Mouse (Mus musculus) erythroid progenitor cell, adult 5-6 weeks (primary cell): ENCODE data around the gene Hist1h4m. TPM values are rescaled to one million over a fixed set of nuclear protein-coding genes. Genes with fewer than 3 reads are reported as not detected.

Experiments used
- total RNA-seq, 2 experiments: library from RNA; stranded (forward) in 1 of 2; stranded (reverse) in 1 of 2; fragments of 150-400 nt in 1 of 2; fragments of 186-747, 209-891 nt in 1 of 2; gene quantifications; 2 replicates each; pipeline versions ENCODE4 v1.2.3 to v1.2.4; 2015 to 2017; ENCODE audit warnings: low replicate concordance in 2 of 2

The Hist1h4m gene
- total RNA-seq, 2 experiments from 2014 or later = 328 to 4,244 TPM

Other genes starting within 250 kb of the Hist1h4m start
Only the 30 nearest of the 31 such genes appear.
- not detected in 2 replicates for gene Olfr1364, start 230.0 kb upstream of the Hist1h4m start, total RNA-seq (2015; ENCODE audit: low replicate concordance)
- gene Olfr1364, start 230.0 kb upstream of the Hist1h4m start, total RNA-seq (2017; ENCODE audit: low replicate concordance) = not detected in 2 replicates
- gene Olfr1362, start 197.7 kb upstream of the Hist1h4m start, total RNA-seq (2015; ENCODE audit: low replicate concordance) = not detected in 2 replicates
- not detected in 2 replicates for gene Olfr1362, start 197.7 kb upstream of the Hist1h4m start, total RNA-seq (2017; ENCODE audit: low replicate concordance)
- not detected in 2 replicates for gene Olfr11, start 169.2 kb upstream of the Hist1h4m start, total RNA-seq (2015; ENCODE audit: low replicate concordance)
- not detected in 2 replicates for gene Olfr11, start 169.2 kb upstream of the Hist1h4m start, total RNA-seq (2017; ENCODE audit: low replicate concordance)
- gene Olfr1361, start 148.4 kb upstream of the Hist1h4m start, total RNA-seq (2015; ENCODE audit: low replicate concordance) = not detected in 2 replicates
- not detected in 2 replicates for gene Olfr1361, start 148.4 kb upstream of the Hist1h4m start, total RNA-seq (2017; ENCODE audit: low replicate concordance)
- not detected in 2 replicates for gene Olfr1360, start 134.3 kb upstream of the Hist1h4m start, total RNA-seq (2015; ENCODE audit: low replicate concordance)
- not detected in 2 replicates for gene Olfr1360, start 134.3 kb upstream of the Hist1h4m start, total RNA-seq (2017; ENCODE audit: low replicate concordance)
- not detected in 2 replicates for gene Olfr1359, start 113.6 kb upstream of the Hist1h4m start, total RNA-seq (2015; ENCODE audit: low replicate concordance)
- gene Olfr1359, start 113.6 kb upstream of the Hist1h4m start, total RNA-seq (2017; ENCODE audit: low replicate concordance) = not detected in 2 replicates
- 989 and 1,130 TPM in 2 replicates for gene Hist1h2bl, start 95.6 kb upstream of the Hist1h4m start, total RNA-seq (2015; ENCODE audit: low replicate concordance)
- 1,595 and 2,060 TPM in 2 replicates for gene Hist1h2bl, start 95.6 kb upstream of the Hist1h4m start, total RNA-seq (2017; ENCODE audit: low replicate concordance)
- 22.6 and 24.1 TPM in 2 replicates for gene Hist1h2ai, start 95.3 kb upstream of the Hist1h4m start, total RNA-seq (2015; ENCODE audit: low replicate concordance)
- 2,450 and 5,888 TPM in 2 replicates for gene Hist1h2ai, start 95.3 kb upstream of the Hist1h4m start, total RNA-seq (2017; ENCODE audit: low replicate concordance)
- 64.9 and 143 TPM in 2 replicates for gene Hist1h3h, start 94.1 kb upstream of the Hist1h4m start, total RNA-seq (2015; ENCODE audit: low replicate concordance)
- 379 and 793 TPM in 2 replicates for gene Hist1h3h, start 94.1 kb upstream of the Hist1h4m start, total RNA-seq (2017; ENCODE audit: low replicate concordance)
- gene Hist1h2bm, start 89.7 kb upstream of the Hist1h4m start, total RNA-seq (2015; ENCODE audit: low replicate concordance) = 396 and 580 TPM in 2 replicates
- gene Hist1h2bm, start 89.7 kb upstream of the Hist1h4m start, total RNA-seq (2017; ENCODE audit: low replicate concordance) = 1,330 and 1,438 TPM in 2 replicates
- 12.6 and 18.4 TPM in 2 replicates for gene Hist1h4j, start 76.7 kb upstream of the Hist1h4m start, total RNA-seq (2015; ENCODE audit: low replicate concordance)
- 900 and 1,530 TPM in 2 replicates for gene Hist1h4j, start 76.7 kb upstream of the Hist1h4m start, total RNA-seq (2017; ENCODE audit: low replicate concordance)
- gene Hist1h4k, start 61.2 kb upstream of the Hist1h4m start, total RNA-seq (2015; ENCODE audit: low replicate concordance) = 298 and 381 TPM in 2 replicates
- 3,827 and 6,951 TPM in 2 replicates for gene Hist1h4k, start 61.2 kb upstream of the Hist1h4m start, total RNA-seq (2017; ENCODE audit: low replicate concordance)
- gene Hist1h2ak, start 57.9 kb upstream of the Hist1h4m start, total RNA-seq (2015; ENCODE audit: low replicate concordance) = 480 and 792 TPM in 2 replicates
- gene Hist1h2ak, start 57.9 kb upstream of the Hist1h4m start, total RNA-seq (2017; ENCODE audit: low replicate concordance) = 4,887 and 6,345 TPM in 2 replicates
- gene Hist1h2bn, start 57.6 kb upstream of the Hist1h4m start, total RNA-seq (2015; ENCODE audit: low replicate concordance) = 1,688 and 1,944 TPM in 2 replicates
- gene Hist1h2bn, start 57.6 kb upstream of the Hist1h4m start, total RNA-seq (2017; ENCODE audit: low replicate concordance) = 6,530 and 7,011 TPM in 2 replicates
- 1,815 and 1,971 TPM in 2 replicates for gene Hist1h1b, start 31.1 kb upstream of the Hist1h4m start, total RNA-seq (2015; ENCODE audit: low replicate concordance)
- gene Hist1h1b, start 31.1 kb upstream of the Hist1h4m start, total RNA-seq (2017; ENCODE audit: low replicate concordance) = 4,746 and 7,405 TPM in 2 replicates
- gene Hist1h3i, start 28.4 kb upstream of the Hist1h4m start, total RNA-seq (2015; ENCODE audit: low replicate concordance) = 807 and 971 TPM in 2 replicates
- 793 and 862 TPM in 2 replicates for gene Hist1h3i, start 28.4 kb upstream of the Hist1h4m start, total RNA-seq (2017; ENCODE audit: low replicate concordance)
- 9.4 and 13.4 TPM in 2 replicates for gene Hist1h2an, start 24.5 kb upstream of the Hist1h4m start, total RNA-seq (2015; ENCODE audit: low replicate concordance)
- gene Hist1h2an, start 24.5 kb upstream of the Hist1h4m start, total RNA-seq (2017; ENCODE audit: low replicate concordance) = 1,681 and 2,099 TPM in 2 replicates
- gene Hist1h2bp, start 24.3 kb upstream of the Hist1h4m start, total RNA-seq (2015; ENCODE audit: low replicate concordance) = 31.0 and 96.0 TPM in 2 replicates
- gene Hist1h2bp, start 24.3 kb upstream of the Hist1h4m start, total RNA-seq (2017; ENCODE audit: low replicate concordance) = 241 and 315 TPM in 2 replicates
- 607 and 1,040 TPM in 2 replicates for gene Hist1h2bq, start 1.5 kb upstream of the Hist1h4m start, total RNA-seq (2015; ENCODE audit: low replicate concordance)
- 124 and 1,223 TPM in 2 replicates for gene Hist1h2bq, start 1.5 kb upstream of the Hist1h4m start, total RNA-seq (2017; ENCODE audit: low replicate concordance)
- gene Hist1h2ao, start 1.3 kb upstream of the Hist1h4m start, total RNA-seq (2015; ENCODE audit: low replicate concordance) = 587 and 743 TPM in 2 replicates
- 2,181 TPM in 1 of 2 replicates, not detected in the other for gene Hist1h2ao, start 1.3 kb upstream of the Hist1h4m start, total RNA-seq (2017; ENCODE audit: low replicate concordance)
- 169 and 258 TPM in 2 replicates for gene Hist1h4n, start 20.4 kb downstream of the Hist1h4m start, total RNA-seq (2015; ENCODE audit: low replicate concordance)
- gene Hist1h4n, start 20.4 kb downstream of the Hist1h4m start, total RNA-seq (2017; ENCODE audit: low replicate concordance) = 2,740 and 4,790 TPM in 2 replicates
- gene Hist1h2ap, start 21.8 kb downstream of the Hist1h4m start, total RNA-seq (2015; ENCODE audit: low replicate concordance) = 209 and 329 TPM in 2 replicates
- 6,300 and 16,342 TPM in 2 replicates for gene Hist1h2ap, start 21.8 kb downstream of the Hist1h4m start, total RNA-seq (2017; ENCODE audit: low replicate concordance)
- 696 and 939 TPM in 2 replicates for gene Hist1h2br, start 22.0 kb downstream of the Hist1h4m start, total RNA-seq (2015; ENCODE audit: low replicate concordance)
- 393 and 1,610 TPM in 2 replicates for gene Hist1h2br, start 22.0 kb downstream of the Hist1h4m start, total RNA-seq (2017; ENCODE audit: low replicate concordance)
- gene Zfp184, start 133.3 kb downstream of the Hist1h4m start, total RNA-seq (2015; ENCODE audit: low replicate concordance) = not detected in 2 replicates
- gene Zfp184, start 133.3 kb downstream of the Hist1h4m start, total RNA-seq (2017; ENCODE audit: low replicate concordance) = 1.3 TPM in 1 of 2 replicates, not detected in the other
- not detected in 2 replicates for gene Pom121l2, start 169.4 kb downstream of the Hist1h4m start, total RNA-seq (2015; ENCODE audit: low replicate concordance)
- not detected in 2 replicates for gene Pom121l2, start 169.4 kb downstream of the Hist1h4m start, total RNA-seq (2017; ENCODE audit: low replicate concordance)
- gene Prss16, start 198.0 kb downstream of the Hist1h4m start, total RNA-seq (2015; ENCODE audit: low replicate concordance) = 4.0 TPM in 1 of 2 replicates, not detected in the other
- gene Prss16, start 198.0 kb downstream of the Hist1h4m start, total RNA-seq (2017; ENCODE audit: low replicate concordance) = not detected in 2 replicates
- gene Hist1h2ah, start 223.8 kb downstream of the Hist1h4m start, total RNA-seq (2015; ENCODE audit: low replicate concordance) = 4.6 TPM in 1 of 2 replicates, not detected in the other
- 2,615 and 4,600 TPM in 2 replicates for gene Hist1h2ah, start 223.8 kb downstream of the Hist1h4m start, total RNA-seq (2017; ENCODE audit: low replicate concordance)
- 206 and 707 TPM in 2 replicates for gene Hist1h2bk, start 224.1 kb downstream of the Hist1h4m start, total RNA-seq (2015; ENCODE audit: low replicate concordance)
- 2,593 and 2,906 TPM in 2 replicates for gene Hist1h2bk, start 224.1 kb downstream of the Hist1h4m start, total RNA-seq (2017; ENCODE audit: low replicate concordance)
- gene Hist1h4i, start 229.6 kb downstream of the Hist1h4m start, total RNA-seq (2015; ENCODE audit: low replicate concordance) = 116 and 173 TPM in 2 replicates
- gene Hist1h4i, start 229.6 kb downstream of the Hist1h4m start, total RNA-seq (2017; ENCODE audit: low replicate concordance) = 364 and 489 TPM in 2 replicates
- gene Hist1h2ag, start 231.2 kb downstream of the Hist1h4m start, total RNA-seq (2015; ENCODE audit: low replicate concordance) = 142 and 172 TPM in 2 replicates
- 3,967 and 4,951 TPM in 2 replicates for gene Hist1h2ag, start 231.2 kb downstream of the Hist1h4m start, total RNA-seq (2017; ENCODE audit: low replicate concordance)